Comparison of ENCODE assay signal across 15 mouse cellular contexts in genomic region chr2:51991447-51991846, GRCm38 (mm10). TPM values are rescaled to one million over a fixed set of nuclear protein-coding genes. Genes with fewer than 3 reads are reported as not detected.
DNase-seq lines count a peak whose midpoint lies in the region; ATAC-seq lines count a peak whose summit lies in the region.
"Had no signal": no experiment of that assay in that cellular context is flagged by ENCODE, and none has a peak within 500 bp of the region (broad histone marks: within the 10 kb centered on the region; RNA-seq: fewer than 3 reads in every experiment).

No protein-coding gene starts in this region.

- intact Hi-C loops in heart, postnatal 10 days (cut with DNase I): no loop called here

- ATAC-seq in megakaryocyte progenitor cell, adult 5-6 weeks (replicated peaks; ENCODE audit: poor library complexity): peak; percentile 92
- ATAC-seq: forebrain, embryonic 14.5 days; intestine, embryonic 16.5 days had no signal

- peak; percentile 78 for DNase-seq in heart, adult 11 months
- no peak for DNase-seq in heart, postnatal 10 days
- peak; percentile 28 for DNase-seq in 416B (ENCODE audit: low read depth)
- DNase-seq in fibroblast of lung, adult 2 months (ENCODE audit: low read depth): peak; percentile 17
- no peak for DNase-seq in cerebellum, postnatal 10 days
- no peak for DNase-seq in right cerebral cortex, postnatal 36 days (ENCODE audit: low spot score in 2 of 2)
- DNase-seq: adrenal gland, adult 2 months; adrenal gland, postnatal 36 days; cerebellum, adult 8-10 months; cerebellum, postnatal 25 days; gastrocnemius, postnatal 36 days; heart, adult 2 months had no signal

RNA-seq across cellular contexts. Expression of gene Nmi, which starts 18.2 kb away (rescaled TPM):
- total RNA-seq in heart, postnatal 10 days (2021): 1 to 10 TPM; 6.2 to 8.0 TPM
- total RNA-seq in megakaryocyte progenitor cell, adult 5-6 weeks (2015): 27.5 and 42.5 TPM in 2 replicates
- 57.6 and 67.8 TPM in 2 replicates for total RNA-seq in megakaryocyte progenitor cell, adult 5-6 weeks (2017)

RNA-seq across cellular contexts. Expression of gene Tnfaip6, which starts 46.4 kb away (rescaled TPM):
- 1 to 10 TPM; 1.9 to 2.6 TPM for total RNA-seq in heart, postnatal 10 days (2021)
- total RNA-seq in megakaryocyte progenitor cell, adult 5-6 weeks (2015): 0.66 and 0.81 TPM in 2 replicates
- 1.1 TPM in 1 of 2 replicates, not detected in the other for total RNA-seq in megakaryocyte progenitor cell, adult 5-6 weeks (2017)

RNA-seq across cellular contexts. Expression of gene Rbm43, which starts 56.5 kb away (rescaled TPM):
- 1 to 10 TPM; 8.1 to 8.6 TPM for total RNA-seq in heart, postnatal 10 days (2021)
- 49.5 and 55.0 TPM in 2 replicates for total RNA-seq in megakaryocyte progenitor cell, adult 5-6 weeks (2015)
- 27.7 and 30.1 TPM in 2 replicates for total RNA-seq in megakaryocyte progenitor cell, adult 5-6 weeks (2017)

Comparison
In these comparisons a context has a peak if more than half of its experiments do, and no peak if none do; other contexts are left out.
1. DNase-seq: peak in heart, adult 11 months (single experiment), 416B (single experiment) and fibroblast of lung, adult 2 months (single experiment); none in heart, postnatal 10 days (0 of 2), cerebellum, postnatal 10 days (0 of 2) and right cerebral cortex, postnatal 36 days (0 of 2).